Mouse (Mus musculus) CH12.LX (cell line): Measurements from ENCODE around the gene Farsa.

ENCODE experiments used
- CTCF ChIP-seq, 2 experiments: IDR thresholded peaks in 1 of 2; conservative IDR thresholded peaks in 1 of 2; 2 replicates each; pipeline ENCODE4 v1.5.1; 2011 to 2012; ENCODE audit warnings: low read depth in 2 of 2, low read length in 2 of 2, improper control_type of control experiment in 1 of 2, inconsistent platforms in 1 of 2, mild to moderate bottlenecking in 1 of 2, moderate library complexity in 1 of 2
- E2F4 ChIP-seq: IDR thresholded peaks from 2 replicates; pipeline ENCODE4 v1.6.1; 2011; ENCODE audit warnings: low read depth, low read length, improper control_type of control experiment; ENCODE audit not compliant: insufficient replicate concordance
- JUN ChIP-seq: IDR thresholded peaks from 2 replicates; pipeline ENCODE4 v1.6.1; 2011; ENCODE audit warnings: low read depth, mild to moderate bottlenecking, low read length, improper control_type of control experiment, moderate library complexity; ENCODE audit not compliant: insufficient read depth
- MAFK ChIP-seq: IDR thresholded peaks from 2 replicates; pipeline ENCODE4 v1.6.1; 2011; ENCODE audit warnings: low read length, improper control_type of control experiment; ENCODE audit not compliant: insufficient replicate concordance
- MYC ChIP-seq: IDR thresholded peaks from 2 replicates; pipeline ENCODE4 v1.6.1; 2011; ENCODE audit warnings: low read depth, mild to moderate bottlenecking, improper control_type of control experiment, low read length
- SIN3A ChIP-seq: IDR thresholded peaks from 2 replicates; pipeline ENCODE4 v1.6.1; 2012; ENCODE audit warnings: low read length, improper control_type of control experiment, inconsistent platforms
- USF1 ChIP-seq: IDR thresholded peaks from 2 replicates; pipeline ENCODE4 v1.6.1; 2014; ENCODE audit warnings: low read depth, mild to moderate bottlenecking, inconsistent platforms, low read length, improper control_type of control experiment
- ZNF384 ChIP-seq: IDR thresholded peaks from 2 replicates; pipeline ENCODE4 v1.6.1; 2012; ENCODE audit warnings: low read depth, low read length, improper control_type of control experiment, inconsistent platforms

GRCm38 (mm10) chr8:84841514-84841913, 15.3 kb upstream of the Farsa start:
- TF ChIP-seq CTCF (conservative IDR thresholded peaks at IDR 0.05 in 1 of 2, IDR thresholded peaks at IDR 0.05 in 1 of 2; ENCODE audit: low read depth in 2 of 2, low read length in 2 of 2) (no peak), E2F4 (no peak), JUN (no peak), ZNF384 (no peak), MAFK (no peak), SIN3A (no peak), USF1 (no peak), MYC (no peak)
